Mouse (Mus musculus): ENCODE measurements around the gene Upk3a. TPM values are rescaled to one million over a fixed set of nuclear protein-coding genes. Genes with fewer than 3 reads are reported as not detected.

Upk3a gene
- polyA plus RNA-seq (2015; fragmentation: Nextera tagmentation; extraction: Ambion mirVana): 73.7 and 104 TPM in 2 replicates

DNA sequence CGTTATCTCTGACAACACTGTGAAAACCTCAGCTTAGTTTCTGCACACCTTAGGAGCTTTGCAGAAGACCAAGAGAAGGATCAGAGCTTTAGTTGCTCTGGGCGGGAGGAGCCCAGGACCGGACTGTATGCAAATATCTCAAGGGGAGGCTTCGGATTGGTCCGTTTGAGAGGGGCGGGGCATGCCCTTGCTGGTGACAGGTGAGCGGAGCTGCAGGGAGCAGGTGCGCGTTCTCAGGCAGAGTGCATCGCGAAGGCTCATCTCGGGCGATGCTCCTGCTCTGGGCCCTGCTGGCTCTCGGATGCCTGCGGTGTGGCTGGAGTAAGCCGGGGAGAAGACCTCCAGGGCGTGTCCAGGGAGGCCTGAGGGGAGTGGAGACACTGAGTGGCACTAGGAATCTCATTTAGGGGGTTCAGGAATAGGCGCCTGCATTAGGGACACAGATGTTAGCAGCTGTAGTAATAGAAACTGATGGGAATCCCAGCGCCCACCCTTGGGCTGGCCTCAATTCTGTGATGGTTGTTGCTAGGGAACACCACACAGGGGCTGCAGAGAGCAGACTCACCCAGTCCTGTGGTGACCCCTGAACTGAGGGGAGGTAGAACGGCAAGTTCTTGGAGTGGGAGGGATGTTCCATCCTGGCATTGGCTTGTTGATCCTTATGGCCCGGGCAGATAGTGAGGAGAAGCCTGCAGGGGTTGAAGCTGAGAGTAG lies at the start of gene Upk3a:
Upk3a (plus strand) TSS at position 191 of the 714 bp plus-strand sequence.
- peak; percentile 57; the same call in 1 of the 2 replicates for ATAC-seq (replicated peaks; ENCODE audit: low FRiP score, low read depth)
- no peak for TF ChIP-seq CTCF (IDR thresholded peaks at IDR 0.05; ENCODE audit: low read depth)
- H3K4me2 ChIP-seq (ENCODE audit: low read length): no peak within 1 kb of the TSS

DNA sequence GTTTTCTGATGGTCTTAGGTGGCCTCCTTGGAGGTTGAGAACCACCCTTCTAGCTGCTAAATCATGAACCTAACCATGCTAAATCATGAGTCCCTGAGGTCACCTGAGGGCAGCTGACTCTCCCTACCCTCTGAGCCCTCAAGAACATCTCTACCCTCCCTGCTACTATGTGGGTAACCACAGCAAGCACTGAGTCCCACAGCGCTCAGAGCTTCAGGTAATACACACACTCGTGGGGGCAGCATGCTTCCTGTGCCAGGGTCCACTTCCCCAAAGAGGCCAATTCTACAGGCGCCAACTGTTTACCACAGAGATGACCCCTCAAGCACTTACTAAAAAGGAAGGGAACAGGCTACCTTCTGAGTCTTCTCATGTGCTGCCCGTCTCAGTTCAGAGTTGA lies 48.4 kb upstream of the Upk3a start:
- DNase-seq (ENCODE audit: low spot score) (no peak), ATAC-seq (replicated peaks; ENCODE audit: low FRiP score, low read depth) (no peak)
- H3K4me3 ChIP-seq (replicated peaks; ENCODE audit: low read depth, low read length): no peak overlapping the region
- H3K9ac ChIP-seq (ENCODE audit: low read depth, low read length): no peak overlapping the region
- H3K9me3 ChIP-seq (replicated peaks; ENCODE audit: low read length): no peaks in the 10 kb centered on the region
- WGBS: 87% methylated on average over 4 of the region's 4 CpGs
- H3K36me3 ChIP-seq (ENCODE audit: insufficient read depth, low read length): no peaks in the 10 kb centered on the region
- no peak overlapping the region for H3K27ac ChIP-seq
- TF ChIP-seq CTCF (IDR thresholded peaks at IDR 0.05; ENCODE audit: low read depth): no peak
- no peaks in the 10 kb centered on the region for H3K4me1 ChIP-seq (replicated peaks; ENCODE audit: insufficient read depth, low read length)
- no peak overlapping the region for H3K4me2 ChIP-seq (ENCODE audit: low read length)
- no peaks in the 10 kb centered on the region for H3K27me3 ChIP-seq (ENCODE audit: insufficient read depth, low read length)

More for the DNA sequence above, at the start of gene Upk3a:
- 7% methylated on average over 21 of the region's 21 CpGs for WGBS
- Histone ChIP-seq H3K9me3 (replicated peaks; ENCODE audit: low read length) (no peaks in the 10 kb centered on the region), H3K36me3 (ENCODE audit: insufficient read depth, low read length) (no peaks in the 10 kb centered on the region), H3K27me3 (ENCODE audit: insufficient read depth, low read length) (no peaks in the 10 kb centered on the region), H3K9ac (ENCODE audit: low read depth, low read length) (no peak within 1 kb of the TSS), H3K4me3 (replicated peaks; ENCODE audit: low read depth, low read length) (no peak within 1 kb of the TSS), H3K4me1 (replicated peaks; ENCODE audit: insufficient read depth, low read length) (peaks cover 7% of the 10 kb centered on the region; the same call in 1 of the 2 replicates), H3K27ac (no peak within 1 kb of the TSS)
- peak; percentile 32 for DNase-seq (ENCODE audit: low spot score)

DNA sequence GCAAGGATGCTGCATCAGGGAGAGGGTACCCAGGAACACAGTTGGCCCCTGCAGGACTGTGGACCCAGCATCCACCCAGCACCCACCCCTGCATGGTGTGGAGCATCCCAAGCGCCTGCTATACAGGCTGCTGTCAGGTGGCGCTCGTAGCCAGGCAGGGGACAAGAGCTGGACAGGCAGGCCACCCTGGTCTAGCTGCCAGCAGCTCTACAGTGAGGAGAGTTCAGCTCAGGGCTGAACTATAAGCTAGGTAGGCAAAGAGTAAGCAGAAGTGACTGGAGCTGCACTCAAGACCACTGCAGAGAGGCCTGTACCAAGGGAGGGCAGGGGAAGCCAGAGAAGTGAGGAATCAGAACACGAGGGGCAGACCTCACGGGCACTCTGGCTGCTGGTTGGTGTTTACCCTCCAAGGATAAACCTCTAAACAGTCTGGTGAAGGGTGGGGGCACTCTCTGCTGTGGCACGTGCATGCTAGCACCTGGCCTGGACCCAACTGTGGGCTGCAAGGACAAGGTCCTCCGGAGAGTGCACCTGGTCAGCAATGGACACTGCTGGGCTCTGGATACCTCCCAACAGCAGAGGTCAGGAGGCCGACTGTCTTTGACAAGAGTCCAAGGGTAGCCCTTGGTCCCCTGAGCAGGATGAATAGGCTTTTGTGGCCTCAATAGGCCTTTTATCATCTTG lies 43.9 kb upstream of the Upk3a start:
- WGBS: 82% methylated on average over 8 of the region's 8 CpGs
- no peak for DNase-seq (ENCODE audit: low spot score)

DNA sequence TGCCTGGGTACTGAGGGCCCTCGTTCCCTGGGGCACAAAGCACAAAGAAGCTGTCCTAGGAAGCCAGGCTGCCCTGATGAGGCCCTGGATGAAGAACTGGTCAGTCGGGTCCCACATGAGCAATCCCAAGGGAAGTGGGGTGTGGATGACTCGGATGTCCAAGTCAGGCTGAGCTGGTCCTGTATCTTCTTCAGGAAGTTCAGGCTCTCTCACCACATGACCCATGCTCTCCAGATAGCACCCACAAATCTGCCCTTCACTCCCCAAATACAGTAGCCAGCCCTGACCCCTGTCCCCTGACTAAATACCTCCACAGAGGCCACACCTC lies 43.4 kb upstream of the Upk3a start:
- Histone ChIP-seq H3K27ac (no peak overlapping the region), H3K27me3 (ENCODE audit: insufficient read depth, low read length) (no peaks in the 10 kb centered on the region), H3K4me1 (replicated peaks; ENCODE audit: insufficient read depth, low read length) (no peaks in the 10 kb centered on the region), H3K9me3 (replicated peaks; ENCODE audit: low read length) (no peaks in the 10 kb centered on the region), H3K4me2 (ENCODE audit: low read length) (no peak overlapping the region), H3K36me3 (ENCODE audit: insufficient read depth, low read length) (no peaks in the 10 kb centered on the region), H3K4me3 (replicated peaks; ENCODE audit: low read depth, low read length) (no peak overlapping the region), H3K9ac (ENCODE audit: low read depth, low read length) (no peak overlapping the region)
- no peak for TF ChIP-seq CTCF (IDR thresholded peaks at IDR 0.05; ENCODE audit: low read depth)
- ATAC-seq (replicated peaks; ENCODE audit: low FRiP score, low read depth): no peak
- 68% methylated on average over 3 of the region's 3 CpGs for WGBS
- no peak for DNase-seq (ENCODE audit: low spot score)

More for the DNA sequence above, 43.9 kb upstream of the Upk3a start:
- peak; percentile 80 for ATAC-seq (replicated peaks; ENCODE audit: low FRiP score, low read depth)
- Histone ChIP-seq H3K4me2 (ENCODE audit: low read length) (no peak overlapping the region), H3K9ac (ENCODE audit: low read depth, low read length) (no peak overlapping the region), H3K27ac (no peak overlapping the region), H3K4me3 (replicated peaks; ENCODE audit: low read depth, low read length) (no peak overlapping the region), H3K27me3 (ENCODE audit: insufficient read depth, low read length) (no peaks in the 10 kb centered on the region), H3K36me3 (ENCODE audit: insufficient read depth, low read length) (no peaks in the 10 kb centered on the region), H3K9me3 (replicated peaks; ENCODE audit: low read length) (no peaks in the 10 kb centered on the region), H3K4me1 (replicated peaks; ENCODE audit: insufficient read depth, low read length) (no peaks in the 10 kb centered on the region)
- TF ChIP-seq CTCF (IDR thresholded peaks at IDR 0.05; ENCODE audit: low read depth): no peak

DNA sequence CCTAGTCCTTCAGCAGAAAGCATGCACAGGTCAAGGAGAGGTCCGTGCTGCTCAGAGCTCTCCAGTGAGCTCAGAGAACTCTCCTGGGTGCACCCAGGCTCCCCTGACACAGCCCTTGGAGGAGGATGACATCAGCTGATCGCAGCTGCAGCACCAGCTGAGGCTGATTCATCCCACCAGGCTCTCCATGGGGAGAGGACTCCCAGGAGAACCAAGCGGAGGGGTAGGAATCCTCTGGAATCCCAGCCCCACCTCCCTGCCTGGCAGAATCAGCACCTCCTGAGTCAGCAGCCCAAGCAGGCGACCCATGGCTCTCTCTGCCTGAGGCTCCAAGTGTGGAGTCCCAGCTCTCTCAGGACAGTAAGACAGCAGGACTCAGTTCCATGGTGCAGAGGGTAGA lies 41.2 kb upstream of the Upk3a start:
- DNase-seq (ENCODE audit: low spot score) (no peak), ATAC-seq (replicated peaks; ENCODE audit: low FRiP score, low read depth) (peak; percentile 44)
- no peak overlapping the region for H3K27ac ChIP-seq
- no peaks in the 10 kb centered on the region for H3K9me3 ChIP-seq (replicated peaks; ENCODE audit: low read length)
- H3K4me3 ChIP-seq (replicated peaks; ENCODE audit: low read depth, low read length): no peak overlapping the region
- H3K36me3 ChIP-seq (ENCODE audit: insufficient read depth, low read length): no peaks in the 10 kb centered on the region
- H3K4me2 ChIP-seq (ENCODE audit: low read length): no peak overlapping the region
- no peaks in the 10 kb centered on the region for H3K4me1 ChIP-seq (replicated peaks; ENCODE audit: insufficient read depth, low read length)
- TF ChIP-seq CTCF (IDR thresholded peaks at IDR 0.05; ENCODE audit: low read depth): no peak
- no peaks in the 10 kb centered on the region for H3K27me3 ChIP-seq (ENCODE audit: insufficient read depth, low read length)
- H3K9ac ChIP-seq (ENCODE audit: low read depth, low read length): no peak overlapping the region
- 28% methylated on average over 4 of the region's 4 CpGs for WGBS

DNA sequence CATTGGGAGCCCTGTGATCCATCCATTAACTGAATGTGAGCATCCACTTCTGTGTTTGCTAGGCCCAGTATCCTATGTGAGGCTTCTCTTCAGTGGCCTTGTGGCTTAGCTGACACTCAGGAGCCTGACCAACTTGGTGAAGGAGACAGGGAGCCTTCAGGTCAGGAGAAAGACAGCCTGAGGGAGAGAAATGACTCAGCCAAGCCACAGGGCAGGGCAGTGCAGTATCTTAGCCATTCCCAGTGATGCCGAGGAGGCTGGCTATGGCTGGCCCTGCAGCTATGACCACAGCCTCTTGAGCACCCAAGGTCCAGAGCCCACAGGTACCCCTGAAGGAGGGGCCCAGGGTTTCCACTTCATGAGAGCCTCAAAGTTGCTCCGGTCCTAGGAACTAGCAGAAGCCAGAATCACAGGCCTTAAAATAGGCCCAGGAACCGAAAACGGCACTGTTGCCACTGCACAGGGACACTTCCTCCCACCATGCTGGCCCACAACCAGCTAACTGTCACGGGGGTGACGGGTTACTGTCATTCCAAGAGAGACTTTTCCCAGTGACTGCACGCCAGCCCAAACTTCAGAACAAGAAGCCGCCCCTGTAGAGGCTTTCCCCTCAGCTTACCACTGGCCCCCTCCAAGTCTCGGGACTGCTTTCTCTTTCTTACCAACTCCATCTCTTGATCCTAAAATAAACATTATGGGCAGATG lies 35.2 kb upstream of the Upk3a start:
- DNase-seq (ENCODE audit: low spot score) (no peak), ATAC-seq (replicated peaks; ENCODE audit: low FRiP score, low read depth) (no peak)
- 76% methylated on average over 9 of the region's 9 CpGs for WGBS
- no peaks in the 10 kb centered on the region for H3K9me3 ChIP-seq (replicated peaks; ENCODE audit: low read length)
- H3K4me3 ChIP-seq (replicated peaks; ENCODE audit: low read depth, low read length): no peak overlapping the region
- H3K36me3 ChIP-seq (ENCODE audit: insufficient read depth, low read length): no peaks in the 10 kb centered on the region
- no peaks in the 10 kb centered on the region for H3K27me3 ChIP-seq (ENCODE audit: insufficient read depth, low read length)
- H3K27ac ChIP-seq: no peak overlapping the region
- TF ChIP-seq CTCF (IDR thresholded peaks at IDR 0.05; ENCODE audit: low read depth): no peak
- H3K4me2 ChIP-seq (ENCODE audit: low read length): no peak overlapping the region
- no peak overlapping the region for H3K9ac ChIP-seq (ENCODE audit: low read depth, low read length)
- H3K4me1 ChIP-seq (replicated peaks; ENCODE audit: insufficient read depth, low read length): no peaks in the 10 kb centered on the region

Measured in kidney, postnatal 0 days (tissue).